Mouse (Mus musculus) left cerebral cortex, postnatal 4 days (tissue): Measurements from ENCODE around the gene Chd5. TPM values are rescaled to one million over a fixed set of nuclear protein-coding genes. Genes with fewer than 3 reads are reported as not detected.
A peak's percentile ranks its signal among the peaks of the same experiment; 100 is the strongest.

Experiments
- DNase-seq: peaks from one replicate; pipeline ENCODE4 v3.0.0-alpha.2; 2022
- intact Hi-C: fragments of 180-260 bp; cut with DNase I; formaldehyde crosslinking; loops from one replicate; pipeline ENCODE4 v1.15.1; 2025
- total RNA-seq, 2 experiments: library from RNA; stranded (reverse); gene quantifications; 2 replicates each; pipeline ENCODE4 v1.2.3; 2021

Chd5 gene
- total RNA-seq, 2 experiments from 2014 or later: 185 to 191 TPM

DNA sequence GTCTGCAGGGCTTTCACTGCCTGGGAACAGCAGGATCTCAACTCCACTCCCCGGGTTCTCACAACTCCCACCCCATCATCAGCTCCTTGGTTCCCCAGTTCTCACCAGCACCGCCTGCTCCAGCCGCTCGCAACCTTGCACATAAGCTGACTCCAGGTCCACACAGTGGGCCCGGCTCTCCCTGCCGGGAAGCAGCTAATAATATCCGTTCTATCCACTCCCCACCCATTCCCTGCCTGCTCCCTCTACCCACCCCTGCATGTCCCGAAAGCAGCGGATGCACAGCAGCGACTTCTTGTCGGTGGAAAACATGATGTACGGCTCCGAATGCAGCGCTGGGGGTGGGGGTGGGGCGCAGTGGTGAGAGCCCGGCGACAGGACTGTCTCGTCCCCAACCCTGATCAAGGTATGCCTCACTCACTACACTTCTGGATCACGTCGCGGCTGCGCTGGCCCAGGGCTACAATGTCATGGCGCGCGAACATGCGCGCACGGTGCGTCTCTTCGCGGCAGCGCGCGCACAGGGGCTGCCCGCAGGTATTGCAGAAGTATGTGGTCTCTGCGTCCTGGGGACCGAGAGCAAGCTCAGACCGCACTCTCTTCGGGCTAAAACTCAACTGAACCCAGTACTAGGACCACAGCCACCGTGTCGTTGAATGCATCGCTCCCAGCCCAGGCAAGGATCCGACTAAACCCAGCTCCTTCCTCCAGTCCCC, 22.8 kb upstream of the Chd5 start:
- DNase-seq: no peak
- intact Hi-C loops: no loop called here

DNA sequence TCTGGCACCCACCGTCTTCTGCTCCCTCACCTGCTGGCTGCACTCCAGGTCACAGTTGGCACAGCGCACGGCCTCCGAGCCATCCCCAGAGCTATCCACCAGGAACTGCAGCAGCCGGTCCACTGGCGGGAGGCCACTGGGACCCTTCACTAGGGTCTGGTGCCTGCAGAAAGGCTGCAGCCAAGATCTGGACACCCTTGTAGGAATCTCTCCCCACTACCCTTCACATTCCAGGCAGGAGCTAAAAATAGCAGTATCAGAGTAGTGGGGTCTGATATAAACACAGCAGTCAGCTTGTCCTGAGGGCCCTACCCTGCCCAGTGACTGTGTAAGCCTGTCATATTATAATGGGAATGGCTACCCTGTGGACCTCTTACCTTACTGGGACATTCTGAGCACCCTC, 20.8 kb upstream of the Chd5 start:
- intact Hi-C loops: no loop called here
- DNase-seq: peak; percentile 43

DNA sequence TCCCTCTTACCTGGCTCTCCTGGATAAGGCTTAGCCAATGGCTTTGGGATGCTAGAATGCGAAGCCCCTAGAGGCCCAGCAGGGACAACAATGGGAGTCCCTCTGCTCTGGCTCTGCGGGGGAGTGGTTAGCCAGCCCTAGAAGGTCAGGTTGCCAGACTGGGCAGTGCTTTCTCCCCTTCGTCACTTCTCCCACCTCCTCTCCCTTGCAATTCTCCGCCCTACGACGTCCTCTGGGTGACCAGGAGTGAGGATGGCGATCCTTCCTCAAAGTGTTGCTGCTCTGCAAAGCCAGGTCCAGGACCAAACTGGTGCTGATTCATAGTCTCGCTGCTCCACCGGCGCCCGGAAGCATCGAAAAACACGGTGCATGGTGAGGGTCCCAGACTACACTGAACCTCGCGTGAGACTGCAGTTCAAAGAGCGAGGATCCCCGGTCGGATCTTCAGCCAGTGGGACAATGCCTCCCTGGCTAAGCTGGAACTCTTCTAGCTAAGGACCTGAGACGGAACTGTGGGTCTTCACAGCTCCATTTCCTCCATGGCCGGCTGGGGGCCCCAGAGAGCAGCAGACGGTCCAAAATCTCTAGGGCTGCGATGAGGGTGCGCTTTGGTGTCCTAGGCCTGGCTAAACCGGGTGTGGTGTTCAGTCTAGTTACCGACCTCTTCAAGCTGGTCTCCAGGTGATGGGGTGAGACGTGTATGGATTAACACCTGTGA, 19.8 kb upstream of the Chd5 start, which contains the start of gene Rnf207:
Rnf207 (minus strand) TSS at position 477 of the 718 bp plus-strand sequence.
- intact Hi-C loops: no loop called here

DNA sequence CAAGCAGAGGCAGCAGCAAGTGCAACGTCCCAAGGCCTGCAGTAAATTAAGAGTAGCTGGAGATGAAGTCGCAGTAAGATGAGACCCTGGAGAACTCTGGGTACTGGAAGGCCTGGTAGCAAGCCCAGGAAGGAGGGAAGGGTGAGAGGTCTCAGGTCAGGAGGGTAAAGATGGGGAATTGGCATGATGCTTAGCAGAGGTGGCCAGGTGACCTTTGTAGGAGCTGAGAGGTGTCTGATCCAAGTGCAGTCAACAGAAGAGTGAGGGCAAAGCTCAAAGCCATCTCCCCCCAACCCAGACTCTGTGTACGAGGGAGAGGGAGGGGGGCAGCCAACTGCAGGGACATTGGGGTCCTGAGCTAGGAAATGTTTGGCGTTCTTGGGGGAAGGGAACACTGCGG, 17.0 kb upstream of the Chd5 start:
- intact Hi-C loops: no loop called here
- no peak for DNase-seq

More for the DNA sequence above, 19.8 kb upstream of the Chd5 start, which contains the start of gene Rnf207:
- peak; percentile 47 for DNase-seq

DNA sequence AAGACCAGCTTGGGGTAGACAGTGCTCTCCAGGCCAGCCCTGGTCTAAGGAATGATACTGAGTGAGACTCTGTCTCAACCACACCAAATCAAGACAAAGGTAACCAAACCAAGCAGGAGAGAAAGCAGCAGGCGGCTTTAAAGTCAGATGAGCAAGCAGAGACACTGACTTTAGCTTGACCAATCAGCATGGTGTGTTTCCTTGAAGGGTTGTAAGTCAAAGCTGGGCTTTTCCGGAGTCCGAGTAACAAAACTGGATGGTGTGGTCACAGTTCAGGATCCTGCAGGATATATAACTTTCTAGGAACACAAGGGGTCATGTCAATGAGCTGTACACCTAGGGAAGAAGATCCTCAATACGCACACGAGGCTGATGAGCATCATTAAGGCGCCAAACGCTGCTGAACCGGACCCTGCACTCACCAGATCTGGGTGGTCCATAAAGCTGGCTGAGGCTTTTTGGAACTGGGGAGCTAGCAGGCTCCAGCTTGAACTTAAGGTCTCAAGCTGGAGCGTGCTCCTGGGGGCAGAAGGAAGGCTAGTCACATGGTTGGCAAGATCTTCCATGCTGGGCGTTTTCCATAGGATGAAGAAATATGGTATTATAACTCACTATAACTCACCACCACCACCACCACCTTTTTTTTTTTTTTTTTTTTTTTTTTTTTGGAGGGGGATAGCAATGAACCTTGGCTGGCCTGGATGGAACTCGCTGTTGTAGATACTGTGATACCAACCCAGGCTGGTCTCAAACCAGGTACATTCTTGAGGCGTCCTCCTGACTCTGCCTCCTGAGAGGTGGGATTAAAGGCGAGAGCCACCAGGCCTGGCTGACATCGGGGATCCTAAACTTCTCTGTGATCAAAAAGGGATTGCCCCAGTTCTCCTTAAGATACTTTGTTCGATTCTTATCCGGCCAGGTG, 13.5 kb upstream of the Chd5 start:
- intact Hi-C loops: no loop called here
- DNase-seq: no peak

DNA sequence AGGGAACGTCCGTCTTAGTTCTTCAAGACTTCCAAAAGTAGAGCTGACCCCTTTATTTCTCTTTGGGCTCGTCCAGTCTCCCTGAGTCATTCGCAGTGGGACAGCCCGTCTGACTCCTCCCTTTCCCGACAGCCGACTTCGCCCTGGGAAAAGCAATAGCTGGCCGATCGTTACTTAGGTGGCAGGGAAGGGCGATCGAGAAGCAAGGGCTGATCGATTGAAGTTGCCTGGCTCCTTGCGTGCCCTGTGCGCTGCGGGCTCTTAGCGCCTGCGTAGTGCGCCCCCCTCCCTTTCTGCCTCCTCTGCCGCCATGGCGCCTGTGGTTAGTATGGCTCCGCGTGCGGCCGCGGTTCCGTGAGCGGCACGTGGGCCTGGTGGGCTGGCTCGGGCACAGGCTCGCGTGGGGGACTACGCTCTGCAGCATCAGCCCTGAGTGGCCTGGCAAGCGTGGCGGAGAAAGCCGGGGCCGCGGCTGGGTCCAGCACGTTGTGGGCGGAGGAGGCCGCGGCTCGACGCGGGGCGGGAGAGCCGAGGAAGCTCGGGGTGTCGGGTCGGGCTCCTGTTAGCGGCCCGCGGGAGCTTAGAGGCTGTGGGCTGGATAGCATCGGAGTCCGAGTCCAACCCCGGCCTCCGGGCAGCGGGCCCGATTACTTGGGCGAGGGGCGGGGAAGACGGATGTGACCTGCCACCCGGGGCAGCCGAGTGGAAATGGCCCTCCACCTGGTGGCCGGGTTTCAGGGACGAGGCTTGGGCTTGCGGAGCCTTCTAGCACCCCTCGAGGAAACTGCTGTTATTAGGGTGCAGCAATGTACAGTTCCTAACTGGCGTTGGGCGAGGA, 12.7 kb upstream of the Chd5 start, which contains the start of gene Rpl22:
Rpl22 (plus strand) TSS at position 169 of the 838 bp plus-strand sequence.
- intact Hi-C loops: no loop called here
- DNase-seq: peak; percentile 93

DNA sequence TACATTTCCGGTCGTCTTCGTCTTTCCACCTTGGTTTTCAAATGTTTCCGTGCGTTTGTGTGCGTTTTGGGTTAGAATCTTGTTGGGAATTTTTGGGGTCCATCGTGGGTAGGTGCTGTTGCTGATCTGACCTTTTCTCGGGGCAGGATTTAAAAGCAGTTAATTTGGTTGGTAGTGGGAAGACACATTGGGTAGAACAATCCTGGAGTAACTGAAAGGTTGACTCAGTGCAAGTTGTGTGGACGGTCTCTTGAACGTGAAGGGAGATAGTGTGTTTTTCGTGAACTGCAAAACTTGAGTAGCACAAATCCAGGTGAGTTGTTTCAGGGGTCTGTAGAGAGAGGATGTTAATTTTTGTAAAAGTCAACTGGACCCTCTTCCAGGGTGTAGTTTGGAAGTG, 11.9 kb upstream of the Chd5 start:
- intact Hi-C loops: no loop called here
- no peak for DNase-seq

DNA sequence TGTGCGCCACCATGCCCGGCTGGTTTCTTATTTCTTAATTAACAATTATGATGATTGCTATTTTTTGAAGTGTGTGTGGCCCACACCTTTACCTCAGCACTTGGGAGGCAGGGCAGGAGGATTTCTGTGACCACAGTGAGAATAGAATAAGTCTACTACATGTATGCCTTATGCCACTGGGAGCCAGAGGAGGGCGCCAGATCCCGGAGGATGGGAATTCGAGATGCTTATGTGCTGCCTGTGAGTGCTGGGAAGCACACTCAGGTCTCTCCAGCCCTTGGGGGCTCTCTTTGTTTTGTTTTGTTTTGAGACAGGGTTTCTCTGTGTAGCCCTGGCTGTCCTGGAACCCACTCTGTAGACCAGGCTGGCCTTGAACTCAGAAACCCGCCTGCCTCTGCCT, 9.8 kb upstream of the Chd5 start:
- DNase-seq: peak; percentile 58
- intact Hi-C loops: no loop called here

DNA sequence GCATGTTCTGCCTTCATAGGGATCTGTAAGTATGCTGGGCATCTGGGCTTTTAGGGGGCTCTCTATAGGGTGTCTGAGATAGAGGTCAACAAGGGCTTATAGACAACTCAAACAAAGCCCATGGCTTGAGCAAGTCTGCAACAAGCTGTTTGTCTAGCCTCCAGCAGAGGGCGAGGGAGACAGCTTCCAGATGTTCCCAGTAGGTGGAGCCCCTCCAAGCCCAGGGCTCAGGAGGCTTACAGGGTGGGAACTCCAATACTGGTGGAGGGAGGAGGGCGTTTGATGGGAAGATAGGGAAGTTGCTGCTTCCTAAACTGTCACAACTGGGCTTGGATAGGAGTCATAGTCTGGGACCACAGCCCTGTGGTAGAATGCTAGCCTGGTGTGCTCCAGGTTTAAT, 5.5 kb upstream of the Chd5 start:
- intact Hi-C loops: no loop called here
- peak; percentile 78 for DNase-seq

DNA sequence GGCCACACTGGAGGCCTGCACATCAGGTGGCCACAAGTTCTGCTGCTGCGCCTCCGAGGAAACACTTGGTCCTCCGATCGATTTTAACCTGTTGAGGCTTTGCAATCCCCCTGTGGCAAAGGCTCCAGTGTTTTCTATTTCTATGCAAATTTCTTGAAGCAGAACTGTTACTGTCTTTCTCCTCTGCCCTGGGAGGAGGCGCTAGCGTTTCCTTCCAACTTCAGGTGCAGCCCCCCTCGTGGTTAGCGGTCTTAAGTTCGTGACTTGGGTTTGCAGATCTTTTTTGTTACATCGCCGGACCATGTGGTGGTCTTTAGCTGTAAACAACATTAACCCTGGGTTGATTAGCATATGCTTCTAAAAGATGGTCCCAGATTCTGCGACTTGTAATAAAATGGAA, 4.9 kb upstream of the Chd5 start:
- intact Hi-C loops: no loop called here
- DNase-seq: no peak

DNA sequence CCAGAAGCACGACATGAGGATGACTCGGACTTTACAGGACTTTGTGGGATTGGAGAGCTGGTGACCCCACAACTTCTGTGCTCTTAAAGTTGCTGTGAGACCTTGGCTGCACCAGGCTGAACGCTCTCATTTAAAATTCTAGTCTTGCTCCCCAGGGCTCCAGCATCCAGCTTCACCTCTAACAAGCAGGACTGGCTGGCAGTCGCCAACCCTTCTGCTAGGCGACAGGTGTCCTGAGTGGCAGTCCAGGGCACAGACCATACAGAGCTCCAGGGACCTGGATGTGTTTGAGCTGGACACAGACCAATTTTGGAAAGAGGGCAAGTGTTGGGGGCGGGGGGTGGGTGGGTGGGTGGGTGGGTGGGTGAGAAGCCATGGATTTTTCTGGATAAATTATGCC, 679 bp upstream of the Chd5 start:
- intact Hi-C loops: no loop called here
- no peak for DNase-seq

DNA sequence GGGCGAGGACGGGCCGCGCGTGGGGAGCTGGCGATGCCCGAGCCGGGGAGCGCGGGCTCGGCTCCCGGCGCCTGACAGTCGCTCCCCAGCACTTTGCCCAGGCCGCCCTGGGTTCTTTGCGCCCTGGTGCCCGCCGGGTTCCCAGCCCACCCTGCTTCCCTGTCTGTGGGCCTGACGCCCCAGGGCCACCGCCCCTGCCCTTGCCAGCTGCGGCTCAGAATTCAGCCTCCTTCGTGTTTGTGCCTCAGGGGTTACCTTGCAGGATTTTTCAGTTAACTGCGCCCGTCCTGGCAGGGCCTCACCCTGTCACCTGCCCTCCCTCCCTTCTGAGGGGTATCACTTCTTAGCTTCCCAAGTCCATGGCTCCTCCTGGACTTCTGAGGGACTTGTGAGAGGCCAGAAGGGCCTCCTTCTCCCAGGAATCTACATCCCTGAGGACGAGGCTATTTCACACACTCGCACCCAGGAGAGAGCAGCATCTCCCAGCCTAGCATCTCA, 891 bp downstream of the Chd5 start:
- DNase-seq: no peak
- intact Hi-C loops: no loop called here

DNA sequence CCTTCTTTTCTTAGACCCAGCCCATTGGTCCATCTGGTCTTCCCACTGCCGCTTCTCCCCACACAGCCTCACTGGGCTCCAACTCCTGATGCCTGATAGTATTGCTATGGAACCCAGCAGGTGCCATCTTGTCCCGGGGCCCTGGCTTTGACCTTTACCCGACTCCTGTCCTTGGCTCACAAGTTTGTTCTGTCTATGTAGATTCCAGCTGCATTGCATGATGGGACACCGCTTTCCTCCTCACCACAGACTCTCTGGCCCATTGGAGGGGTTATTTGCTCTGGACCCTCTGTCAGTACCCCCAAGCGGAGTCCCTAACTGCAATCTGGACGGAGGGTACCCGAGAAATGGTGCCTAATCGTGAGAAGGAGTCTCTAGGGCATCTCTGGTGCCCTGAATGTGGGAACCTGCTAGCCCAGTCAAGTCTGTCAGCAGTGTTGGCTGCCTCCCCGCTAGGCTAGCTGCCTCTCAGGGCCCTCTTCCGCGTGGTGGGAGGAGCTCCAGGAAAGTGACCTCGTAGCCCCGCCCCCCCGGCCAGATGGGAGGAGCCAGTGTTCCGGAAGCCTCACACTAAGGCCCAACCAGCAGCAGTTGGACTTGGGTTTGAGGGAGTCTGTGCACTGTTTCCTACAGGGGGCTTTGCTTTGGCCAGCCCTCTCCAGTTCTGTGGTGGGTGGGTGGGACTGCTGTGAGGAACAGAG, 2.3 kb downstream of the Chd5 start:
- DNase-seq: no peak
- intact Hi-C loops: no loop called here

DNA sequence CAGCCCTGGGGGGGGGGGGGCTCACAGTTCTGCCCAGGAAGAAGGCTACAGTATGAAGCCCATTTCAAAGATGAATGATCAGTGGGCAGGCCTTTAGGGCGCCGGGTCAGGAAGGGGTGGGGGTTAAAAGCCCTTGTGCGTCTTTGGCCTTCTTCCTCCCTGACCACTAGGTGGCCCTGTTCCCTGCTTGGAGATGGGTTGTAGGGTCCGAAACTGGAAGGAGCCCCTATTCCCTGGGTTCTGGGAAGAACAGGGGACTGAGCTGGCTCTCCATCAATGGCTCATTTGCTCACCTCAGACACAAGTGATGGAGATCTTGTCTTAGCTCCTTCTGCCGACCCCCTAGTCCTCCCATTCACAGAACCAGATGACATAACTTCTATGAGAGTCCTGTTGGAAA, 4.8 kb downstream of the Chd5 start:
- intact Hi-C loops: no loop called here

DNA sequence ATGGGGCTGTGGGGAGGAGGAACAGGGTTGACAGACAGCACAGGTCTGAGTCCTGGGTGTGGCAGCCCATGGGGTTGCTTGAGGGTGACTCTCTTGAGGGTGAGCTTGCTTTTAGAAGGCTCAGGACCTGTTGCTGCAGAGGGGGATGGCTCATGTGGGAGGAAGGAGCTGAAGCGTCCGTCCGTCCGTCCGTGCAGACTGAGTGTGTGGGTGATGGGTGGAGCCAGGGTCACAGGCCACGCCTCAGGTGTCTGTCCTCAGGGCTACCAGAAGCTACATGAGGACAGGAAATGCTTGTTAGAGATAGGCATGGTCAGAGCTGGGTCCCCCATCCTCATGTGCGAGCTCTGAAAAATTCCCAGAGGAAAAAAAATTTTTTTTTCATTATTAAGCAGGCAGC, 6.2 kb downstream of the Chd5 start:
- intact Hi-C loops: no loop called here

More for the DNA sequence above, 4.8 kb downstream of the Chd5 start:
- peak; percentile 65 for DNase-seq

DNA sequence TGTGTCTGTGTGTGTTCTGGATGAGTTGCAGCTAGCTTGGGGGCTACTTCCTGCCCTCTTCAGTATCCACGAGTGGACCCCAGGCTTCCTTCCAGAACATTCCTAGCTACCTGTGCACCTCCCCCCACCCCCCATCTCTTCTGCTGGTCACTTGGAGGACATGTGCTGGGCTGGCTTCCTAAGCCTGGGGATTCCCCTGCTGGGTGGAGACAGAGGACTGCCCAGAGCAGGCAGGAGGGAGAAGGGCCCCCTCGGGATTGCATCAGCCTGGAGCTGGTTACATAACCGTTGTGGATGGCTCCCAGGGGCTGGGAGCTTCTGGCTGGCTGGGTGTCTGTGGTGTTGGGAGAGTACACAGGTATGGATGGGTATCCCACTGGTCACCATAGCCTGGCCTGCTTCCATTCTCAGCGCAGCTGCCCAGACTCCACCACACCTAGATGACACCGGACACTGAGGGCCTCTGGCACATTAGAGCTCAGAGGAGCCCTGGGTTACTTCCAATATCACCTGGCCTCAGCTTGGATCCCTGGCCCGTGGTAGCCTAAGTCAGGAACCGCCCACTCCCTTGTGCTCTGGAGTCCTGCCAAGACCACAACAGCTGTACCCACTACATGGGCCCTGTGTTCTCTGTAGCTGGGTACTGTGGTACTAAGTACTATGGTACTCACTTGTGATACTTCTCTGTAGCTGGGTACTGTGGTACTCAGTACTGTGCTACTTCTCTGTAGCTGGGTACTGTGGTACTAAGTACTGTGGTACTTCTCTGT, 6.9 kb downstream of the Chd5 start:
- intact Hi-C loops: no loop called here
- DNase-seq: no peak

More for the DNA sequence above, 6.2 kb downstream of the Chd5 start:
- no peak for DNase-seq

DNA sequence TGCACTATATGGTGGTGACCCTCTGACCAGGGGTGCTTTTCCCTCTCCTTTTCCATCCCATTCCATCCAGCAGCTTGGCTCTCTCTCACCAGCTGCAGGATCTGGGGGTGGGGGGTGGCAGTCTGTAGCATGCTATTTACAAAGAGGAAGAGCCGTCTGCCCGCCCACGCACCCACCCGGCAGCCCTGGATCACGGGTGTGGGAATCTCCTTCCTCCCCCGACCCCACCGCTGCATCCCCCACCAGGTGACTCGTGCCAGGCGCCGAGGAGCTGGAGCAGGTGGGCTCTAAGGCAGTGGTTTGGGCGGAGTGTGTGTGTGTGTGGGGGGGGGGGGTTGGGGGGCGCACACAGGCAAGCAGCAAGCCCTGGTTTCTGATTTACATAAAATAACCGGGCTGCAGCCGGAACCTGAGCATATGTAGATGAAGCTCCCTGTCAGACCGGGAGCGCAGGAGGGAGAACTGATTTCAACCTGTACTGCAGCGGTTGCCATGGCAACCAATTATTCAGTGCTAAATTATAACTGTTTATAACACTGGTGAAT, 11.5 kb downstream of the Chd5 start:
- intact Hi-C loops: no loop called here
- no peak for DNase-seq

DNA sequence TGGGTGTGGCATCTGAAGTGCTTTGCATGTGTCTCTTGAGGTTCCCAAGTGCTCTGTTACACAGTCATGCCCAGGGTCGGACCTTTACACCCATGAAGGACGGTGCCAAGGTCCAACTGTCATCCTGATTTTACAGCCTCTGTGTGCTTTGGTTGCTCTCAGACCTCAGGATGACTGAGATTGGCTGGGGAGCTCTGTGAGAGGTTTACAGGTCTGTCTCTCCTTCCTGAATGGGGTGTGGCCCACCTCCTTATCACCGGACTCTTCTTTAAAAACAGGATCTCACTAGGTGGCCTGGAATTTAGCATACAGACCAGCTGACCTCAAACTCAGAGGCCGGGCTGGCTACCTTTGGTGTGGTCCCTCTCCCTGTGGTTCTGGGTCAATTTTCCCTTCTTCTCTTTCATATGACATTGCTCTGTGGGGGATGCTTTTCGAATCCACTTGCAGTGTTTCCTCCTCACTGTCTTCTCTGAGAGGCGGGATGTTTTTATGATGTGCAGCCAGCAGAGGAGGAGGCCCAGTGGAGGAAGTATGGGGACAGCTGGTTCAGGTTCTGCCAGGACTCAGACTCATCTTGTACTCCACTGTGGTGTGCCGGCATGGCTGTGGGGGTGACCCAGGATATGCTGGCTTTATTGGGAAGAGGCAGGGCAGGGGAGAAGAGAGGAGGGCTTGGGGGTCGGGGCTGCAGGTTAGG, 12.4 kb downstream of the Chd5 start:
- no peak for DNase-seq
- intact Hi-C loops: no loop called here
